Mouse (Mus musculus) 3T3-L1 (cell line): ENCODE measurements around the gene Krcc1.

ENCODE experiments used
- DNase-seq: peaks from one replicate; pipeline ENCODE4 v3.0.0-alpha.2; 2015; ENCODE audit warnings: low read depth, low spot score

Krcc1 gene

DNA sequence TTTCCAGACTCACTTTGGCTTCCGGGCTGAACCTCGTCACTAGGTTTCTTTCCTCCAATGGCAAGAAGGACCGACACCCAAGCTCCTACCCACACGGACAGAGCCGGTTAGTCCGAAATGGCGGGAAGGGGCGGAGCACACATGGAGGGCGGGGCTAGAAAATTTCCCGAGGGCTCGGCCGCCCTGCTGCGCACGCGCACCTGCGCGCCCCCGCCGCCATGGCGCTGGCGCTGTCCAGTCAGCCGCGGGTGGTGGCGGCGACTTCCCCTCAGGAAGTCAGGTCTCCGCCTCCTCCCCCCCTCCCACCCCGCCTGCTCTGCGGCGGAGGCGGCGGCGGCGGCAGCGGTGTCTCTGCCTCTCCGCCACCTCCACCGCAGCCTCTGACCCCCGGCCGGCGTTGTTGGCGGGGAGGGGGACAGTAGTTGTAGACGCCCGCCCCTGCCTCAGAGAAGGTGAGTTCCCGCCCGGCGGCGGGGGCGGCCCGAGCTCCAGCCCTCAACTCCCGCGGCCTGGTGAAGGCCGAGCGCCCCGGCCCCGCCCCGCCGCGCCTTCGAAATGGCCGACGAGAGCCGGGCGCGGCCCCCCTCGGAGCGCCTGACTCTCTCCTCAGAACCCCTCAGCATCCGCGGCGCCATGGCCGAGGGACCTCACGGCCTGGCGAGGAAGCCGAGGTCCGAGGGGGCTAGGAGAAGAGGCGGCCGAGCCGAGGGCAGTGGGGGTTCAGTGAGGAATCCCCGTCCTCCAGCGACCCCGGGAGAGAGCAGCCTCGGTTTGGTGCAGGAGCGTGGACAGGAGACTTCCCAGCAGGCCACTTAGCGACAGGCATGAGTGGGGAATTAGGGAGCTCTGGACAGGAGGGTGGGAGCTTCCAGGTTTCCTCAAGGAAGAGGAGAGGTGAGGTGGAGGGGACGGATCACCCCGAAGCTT is at the start of gene Krcc1:
Gene Krcc1 (plus strand): TSS at position 289 of the 927 bp plus-strand sequence.
- peak; percentile 97 for DNase-seq

DNA sequence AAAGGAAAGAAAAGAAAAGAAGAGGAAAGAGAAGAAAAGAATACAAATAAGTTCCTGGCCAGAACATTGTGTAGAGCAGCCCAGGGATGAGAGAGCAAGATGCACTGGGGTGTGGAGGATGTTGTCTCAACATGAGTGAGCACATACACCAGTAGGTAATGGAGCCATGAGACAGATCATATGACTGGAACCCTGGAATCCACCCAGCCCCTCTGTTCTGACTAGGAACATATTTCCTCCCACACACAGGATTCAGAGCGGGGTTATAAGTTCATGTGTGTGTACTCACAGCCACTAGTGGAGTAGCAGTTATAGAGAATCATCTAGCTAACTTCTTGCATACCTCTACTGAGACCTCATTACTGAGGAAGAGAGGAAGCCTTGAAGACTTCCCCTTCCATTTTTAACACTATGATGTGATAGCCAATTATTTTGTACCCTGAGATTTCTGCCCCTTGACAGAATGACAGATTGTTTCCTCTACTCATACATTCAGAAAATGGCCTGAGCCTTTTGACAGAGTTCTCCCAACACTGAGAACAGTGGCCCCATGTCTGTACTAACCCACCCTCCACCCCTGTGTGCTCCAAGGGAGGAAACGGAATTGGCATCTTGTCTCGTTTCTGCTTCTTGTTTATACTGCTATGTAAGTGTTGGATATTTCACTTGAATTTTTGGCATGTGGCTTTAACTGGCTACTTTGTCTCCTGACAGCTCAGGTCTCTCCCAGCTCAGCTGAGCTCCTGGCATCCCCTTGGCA is 47.1 kb upstream of the Krcc1 start:
- peak; percentile 50 for DNase-seq

DNA sequence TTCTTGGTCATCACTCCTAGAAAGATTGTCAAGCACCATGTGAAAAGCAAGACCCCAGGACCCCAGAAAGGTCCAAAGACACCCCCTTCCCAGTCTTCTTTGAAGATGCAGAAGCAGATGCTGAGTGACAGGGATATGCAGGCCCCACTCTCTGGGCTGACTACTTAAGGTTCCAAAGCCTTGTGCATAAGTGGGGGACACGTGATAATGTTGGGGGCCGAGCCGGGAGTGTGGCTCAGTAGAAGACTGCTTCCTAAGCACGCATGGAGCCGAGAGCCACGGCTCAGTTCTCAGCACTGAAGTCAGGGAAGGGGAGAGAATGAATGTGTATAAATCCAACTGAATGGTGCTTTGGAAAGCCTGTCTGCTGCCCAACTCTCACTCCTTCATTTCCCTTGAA is 44.9 kb upstream of the Krcc1 start:
- DNase-seq = no peak

DNA sequence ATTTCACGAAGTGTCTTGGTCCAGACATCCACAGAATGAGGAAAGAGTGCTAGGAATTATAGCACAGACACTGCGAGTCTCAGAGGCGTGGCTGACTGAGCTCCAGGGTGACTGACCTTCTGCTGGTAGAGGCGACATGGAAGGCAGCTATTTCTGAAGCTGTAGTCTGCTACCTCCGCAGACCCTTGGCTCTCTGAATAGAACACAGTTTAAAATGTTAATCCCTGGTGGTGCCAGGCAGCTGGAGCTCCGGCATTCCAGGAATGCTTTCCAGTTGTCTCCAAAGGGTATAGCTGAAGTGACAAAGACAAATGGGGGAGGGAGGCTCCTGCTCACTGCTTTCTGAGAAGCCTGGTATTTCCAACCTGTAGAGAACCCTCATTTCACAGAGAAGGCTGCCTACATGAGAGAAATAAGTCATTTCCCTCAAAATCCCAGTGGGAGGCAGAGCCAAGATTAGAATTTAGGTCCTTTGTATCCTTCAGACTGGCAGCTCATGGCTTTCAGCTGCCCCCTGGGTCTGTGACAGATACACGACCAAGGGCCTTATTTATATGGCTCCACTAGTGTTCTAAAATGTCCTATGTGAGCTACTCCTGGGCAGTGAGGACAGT is 44.2 kb upstream of the Krcc1 start:
- DNase-seq = peak; percentile 27

- no peak for DNase-seq
Observed at GRCm38 (mm10) chr6:71235121-71235520, 36.4 kb upstream of the Krcc1 start.

DNA sequence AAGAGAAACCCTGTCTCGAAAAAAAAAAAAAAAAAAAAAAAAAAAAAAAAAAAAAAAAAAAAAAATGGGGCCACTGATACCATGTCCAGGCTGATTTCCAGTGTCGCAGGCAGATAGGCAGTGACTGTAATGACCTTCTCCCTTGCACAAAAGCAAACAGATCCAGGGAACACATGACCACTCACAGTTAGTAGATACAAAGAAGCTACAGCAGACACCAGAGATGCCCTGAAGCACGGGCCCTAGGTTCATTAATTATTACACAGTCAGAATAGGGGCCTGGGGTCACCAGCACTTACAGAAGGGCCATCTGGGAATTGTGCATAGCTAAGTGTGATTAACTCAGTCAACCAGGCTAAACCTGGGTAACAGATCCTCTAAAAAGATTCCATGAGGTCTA is 35.5 kb upstream of the Krcc1 start:
- DNase-seq = no peak

DNA sequence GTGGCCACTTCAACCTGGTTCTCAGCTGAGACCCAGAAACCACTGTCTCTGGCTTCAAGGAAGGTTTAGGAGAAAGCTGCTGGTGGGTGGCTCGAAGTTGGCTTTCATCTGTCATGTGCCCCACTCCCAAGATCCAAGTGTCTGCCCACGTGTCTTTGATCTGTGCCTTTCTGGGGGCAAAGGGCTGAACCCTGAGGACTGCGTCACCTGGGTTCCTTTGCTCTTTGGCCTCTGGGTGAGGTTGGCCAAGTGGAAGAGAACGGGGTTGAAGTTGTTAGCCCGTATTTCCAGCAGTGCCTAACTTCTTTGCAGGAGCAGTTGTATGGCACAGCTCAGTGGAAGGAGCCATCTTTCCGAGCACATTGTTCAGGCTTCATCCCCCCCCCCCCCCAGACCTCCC is 35.0 kb upstream of the Krcc1 start:
- DNase-seq = no peak

DNA sequence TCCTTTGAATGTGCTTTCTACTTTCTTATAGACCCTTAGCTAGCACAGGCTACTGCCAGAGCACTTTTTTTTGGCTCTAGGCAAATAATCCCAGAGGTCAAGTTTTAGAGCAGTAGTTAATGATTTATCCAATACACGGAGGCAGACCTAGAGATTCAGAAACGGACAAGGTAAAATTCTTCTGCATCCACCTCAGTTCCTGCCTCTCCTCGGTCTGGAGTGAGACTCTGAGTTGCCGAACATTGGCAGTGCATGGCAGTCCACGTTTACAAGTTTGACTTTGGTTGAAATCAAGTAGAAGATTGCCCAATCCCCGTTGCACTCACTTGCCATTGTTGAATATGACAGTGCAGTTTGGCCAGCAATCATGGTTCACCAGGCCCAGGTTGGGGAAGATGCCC is 34.4 kb upstream of the Krcc1 start:
- no peak for DNase-seq

DNA sequence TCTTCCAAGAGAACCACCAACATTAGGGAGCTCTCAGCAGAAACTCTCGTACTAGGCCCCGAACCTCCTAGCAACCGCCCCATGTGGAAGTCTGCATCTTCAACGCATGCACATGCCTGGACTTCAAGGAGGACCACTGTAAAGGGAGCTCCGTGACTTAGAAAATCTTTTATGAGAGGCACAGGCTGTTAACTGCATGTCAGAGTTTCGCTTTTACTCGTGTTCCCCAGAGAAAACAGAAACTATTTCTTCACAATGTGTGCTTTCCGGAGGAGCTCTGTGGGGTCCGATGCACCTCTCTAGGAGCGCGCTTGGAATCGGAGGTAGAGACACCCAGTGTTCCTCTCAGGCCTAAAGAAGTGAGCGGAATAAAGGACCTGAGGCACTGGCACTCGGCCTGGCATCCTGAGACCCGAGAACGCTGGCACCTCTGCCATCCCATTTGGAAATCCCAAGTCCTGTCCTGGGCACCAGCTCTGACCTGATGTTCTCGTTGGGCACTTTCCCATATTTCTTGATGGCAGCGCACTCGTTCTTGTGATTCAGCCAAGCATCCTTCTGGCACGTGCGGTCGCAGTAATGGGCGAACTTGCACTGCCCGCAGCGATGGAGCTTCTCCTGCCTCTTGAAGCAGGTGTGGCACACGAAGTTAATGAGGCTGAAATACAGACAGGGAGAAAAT is 32.3 kb upstream of the Krcc1 start:
- DNase-seq = no peak

- DNase-seq = no peak
Observed at GRCm38 (mm10) chr6:71240831-71241230, 30.6 kb upstream of the Krcc1 start.

DNA sequence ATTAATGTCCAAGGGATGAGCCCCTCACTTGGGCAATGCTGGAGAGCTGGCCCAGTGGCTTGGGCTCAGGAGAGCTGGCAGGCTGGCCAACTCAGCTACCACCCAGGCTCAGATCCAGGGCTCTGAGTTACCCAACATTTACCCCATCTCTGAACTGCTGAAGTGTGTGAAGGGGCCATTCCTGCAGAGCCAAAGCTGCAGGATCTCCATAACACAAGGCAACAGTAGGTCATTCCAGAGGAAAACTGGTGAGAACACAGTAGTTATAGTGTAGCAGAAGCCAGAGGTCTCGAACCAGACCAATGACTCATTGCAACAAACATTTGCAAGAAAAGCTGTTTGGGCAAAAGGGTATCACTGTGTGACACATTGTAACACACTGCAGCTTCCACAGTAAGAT is 28.7 kb upstream of the Krcc1 start:
- peak; percentile 49 for DNase-seq

DNA sequence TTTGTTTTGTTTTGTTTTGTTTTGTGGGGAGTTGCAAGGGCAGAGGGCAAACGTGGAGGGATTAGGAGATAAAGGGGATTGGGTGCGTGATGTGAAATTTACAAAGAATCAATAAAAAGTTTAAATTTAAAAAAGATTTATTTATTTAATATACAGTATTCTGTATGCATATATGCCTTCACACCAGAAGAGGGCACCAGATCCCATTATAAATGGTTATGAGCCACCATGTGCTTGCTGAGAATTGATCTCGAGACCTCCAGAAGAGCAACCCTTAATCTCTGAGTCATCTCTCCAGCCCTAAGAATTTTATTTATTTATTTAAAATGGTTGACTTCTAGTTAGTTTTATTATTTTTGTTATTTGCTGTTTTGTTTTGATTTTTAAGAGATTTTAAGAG is 28.2 kb upstream of the Krcc1 start:
- DNase-seq = peak; percentile 29

GRCm38 (mm10) chr6:71248420-71248819 is 23.1 kb upstream of the Krcc1 start:
- DNase-seq = no peak

DNA sequence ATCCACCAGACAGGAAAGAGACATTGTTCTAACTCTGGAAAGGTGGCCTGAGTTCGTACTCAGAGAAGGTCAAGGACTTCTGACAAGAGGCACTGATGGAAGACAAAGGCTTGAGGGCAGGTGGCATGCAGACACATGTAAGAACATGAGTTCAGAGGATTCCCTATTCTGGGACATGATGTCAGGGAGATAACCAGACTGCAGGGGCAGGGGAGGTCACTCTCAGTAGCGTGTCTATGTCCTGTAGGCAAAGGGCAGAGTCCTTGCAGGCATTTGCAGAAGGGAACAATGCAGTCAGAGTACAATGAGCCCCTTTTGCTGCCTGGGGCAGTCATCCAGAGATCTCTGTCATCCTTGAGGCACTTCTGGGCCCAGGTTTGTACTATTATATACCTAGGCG is 21.9 kb upstream of the Krcc1 start:
- no peak for DNase-seq

DNA sequence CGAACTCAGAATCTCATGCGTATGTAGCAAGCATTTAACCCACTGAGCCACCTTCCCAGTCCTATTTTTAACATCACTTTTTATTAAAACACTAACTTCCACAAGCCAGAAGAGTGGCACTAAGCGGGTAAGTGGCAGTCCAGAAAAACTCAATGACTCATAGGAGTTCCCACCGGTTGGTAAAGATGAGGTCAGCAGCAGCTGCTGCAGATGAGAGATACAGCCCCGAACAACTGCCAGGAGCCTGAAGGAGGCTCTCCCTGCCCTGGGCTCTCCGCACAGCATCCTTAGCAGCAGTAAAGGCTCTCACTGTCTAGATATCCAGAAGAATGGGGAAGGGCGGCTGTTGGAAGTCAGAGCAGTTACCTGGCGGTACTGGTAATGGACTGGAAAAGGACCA is 20.5 kb upstream of the Krcc1 start:
- peak; percentile 59 for DNase-seq

DNA sequence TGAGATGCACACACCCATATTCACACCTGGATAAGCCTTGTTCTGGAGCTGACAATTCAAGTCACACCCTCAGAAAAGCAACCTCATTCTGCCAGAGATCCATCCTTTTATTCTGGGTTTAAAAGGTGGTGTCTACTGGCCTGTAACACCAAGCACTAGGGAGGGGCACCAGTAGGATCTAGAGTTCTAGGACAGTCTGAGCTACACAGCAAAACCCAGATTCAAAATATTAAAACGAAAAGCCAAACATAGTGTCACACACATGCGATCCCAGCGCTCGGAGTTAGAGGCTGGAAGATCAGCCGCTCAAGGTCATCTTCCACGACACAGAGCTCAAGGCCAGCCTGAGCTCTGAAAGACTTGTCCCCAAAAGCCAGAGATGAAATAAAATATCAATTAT is 17.0 kb upstream of the Krcc1 start:
- no peak for DNase-seq

DNA sequence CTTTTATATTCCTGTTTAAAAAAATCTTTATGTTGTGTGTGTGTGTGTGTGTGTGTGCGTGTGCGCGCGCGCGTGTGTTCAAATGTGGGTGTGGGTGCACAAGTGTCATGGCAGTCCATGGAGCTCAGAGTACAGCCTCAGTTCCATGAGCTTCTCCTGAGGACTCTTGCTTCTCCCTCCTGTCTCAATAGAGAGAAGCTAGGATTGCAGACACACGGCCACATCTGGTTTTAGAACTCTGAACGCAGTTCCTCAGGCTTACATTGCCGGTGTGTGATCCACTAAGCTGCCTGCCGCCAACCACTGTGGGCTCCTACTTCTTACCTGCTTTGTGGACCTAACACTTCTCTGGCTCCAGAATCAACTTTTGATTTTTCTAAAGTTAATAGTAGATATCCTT is 15.3 kb upstream of the Krcc1 start:
- no peak for DNase-seq

- no peak for DNase-seq
Observed at GRCm38 (mm10) chr6:71257375-71257774, 14.1 kb upstream of the Krcc1 start.

DNA sequence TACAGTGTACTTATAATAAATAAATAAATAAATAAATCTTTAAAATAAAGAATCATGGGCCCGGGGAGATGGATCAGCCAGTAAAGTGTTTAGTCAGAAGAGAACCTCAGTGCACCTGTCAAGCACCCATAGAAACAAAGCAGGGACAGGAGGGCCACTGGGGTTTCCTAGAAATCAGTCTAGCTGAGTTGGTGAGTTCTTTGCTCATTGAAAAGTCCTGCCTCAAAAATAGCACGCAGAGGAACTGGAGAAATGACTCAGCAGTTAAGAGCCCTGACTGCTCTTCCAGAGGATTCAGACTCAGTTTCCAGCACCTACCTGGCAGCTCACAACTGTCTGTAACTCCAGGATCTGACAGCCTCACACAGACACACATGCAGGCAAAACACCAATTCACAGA is 12.9 kb upstream of the Krcc1 start:
- DNase-seq = no peak

GRCm38 (mm10) chr6:71259166-71259565 is 12.3 kb upstream of the Krcc1 start:
- DNase-seq = no peak

DNA sequence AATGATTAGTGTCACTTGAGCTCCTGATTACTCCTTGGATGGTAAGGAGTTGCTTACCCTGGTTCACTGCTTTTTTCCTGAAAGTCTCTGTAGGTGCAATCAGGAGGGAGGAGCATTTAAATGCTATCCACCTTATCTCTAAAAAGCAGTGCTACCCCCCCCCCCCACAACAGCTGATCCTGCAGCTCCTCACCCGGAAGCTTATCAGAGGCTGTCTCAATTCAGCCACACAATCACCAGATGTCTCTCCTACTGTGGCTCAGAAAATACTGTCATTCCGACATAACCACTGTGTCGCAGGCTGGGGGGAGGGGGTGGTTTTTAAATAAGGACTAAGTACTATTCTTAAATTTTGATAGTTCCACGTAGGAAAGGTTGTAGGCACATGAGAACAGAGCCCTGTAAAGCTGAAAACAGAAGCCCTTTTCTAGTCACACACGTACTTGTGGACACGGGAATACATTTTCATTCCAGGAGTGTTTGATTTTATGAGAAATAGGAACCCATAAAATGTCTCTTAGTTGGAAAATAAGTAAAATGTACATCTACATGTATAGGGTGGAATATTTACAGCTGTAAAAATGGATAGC is 11.3 kb upstream of the Krcc1 start:
- no peak for DNase-seq
